Mouse (Mus musculus): Measurements from ENCODE around the gene Kank4.

- TF ChIP-seq CTCF (IDR thresholded peaks at IDR 0.05): no peak
- no peak for TF ChIP-seq EP300 (IDR thresholded peaks at IDR 0.05)
Observed at GRCm38 (mm10) chr4:98816807-98817183, 542 bp downstream of the Kank4 start.

Data from lung, postnatal 0 days (tissue).